Mouse (Mus musculus) erythroid progenitor cell, adult 5-6 weeks (primary cell): ENCODE results near the gene Lctl. TPM values are rescaled to one million over a fixed set of nuclear protein-coding genes. Genes with fewer than 3 reads are reported as not detected.
"Not testable (repeated sequence)": the region's sequence is repeated elsewhere in the genome, so short reads cannot be mapped to it uniquely, and the experiment has no call there.

Experiments used
- ATAC-seq: replicated peaks from 2 replicates; pipeline ENCODE4 v1.8.0; 2016; ENCODE audit warnings: moderate number of reproducible peaks, mild to moderate bottlenecking, moderate TSS enrichment, inconsistent platforms; ENCODE audit not compliant: poor library complexity, low FRiP score, severe bottlenecking
- total RNA-seq, 2 experiments: library from RNA; stranded (forward) in 1 of 2; stranded (reverse) in 1 of 2; fragments of 150-400 nt in 1 of 2; fragments of 186-747, 209-891 nt in 1 of 2; gene quantifications; 2 replicates each; pipeline versions ENCODE4 v1.2.3 to v1.2.4; 2015 to 2017; ENCODE audit warnings: low replicate concordance in 2 of 2

Gene Lctl
- total RNA-seq, 2 experiments from 2014 or later, result not detected

DNA sequence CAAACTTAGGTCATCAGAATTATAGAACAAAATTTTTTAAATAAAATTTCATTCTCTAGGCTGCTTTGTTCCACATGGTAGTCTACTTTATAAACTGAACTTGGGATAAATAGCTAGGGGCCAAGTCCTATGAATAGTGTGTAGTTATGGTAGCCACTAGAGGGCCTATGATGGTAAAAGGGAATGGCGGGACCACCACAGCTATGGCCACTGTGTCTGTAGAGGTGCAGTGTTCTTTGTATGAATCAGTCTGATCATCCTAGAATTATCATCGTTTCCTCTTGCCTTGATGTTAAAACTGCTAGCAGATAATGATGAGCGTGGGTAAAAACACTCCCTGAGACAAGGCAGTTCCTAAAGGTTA is 61.6 kb downstream of the Lctl start:
- ATAC-seq, result no peak

- ATAC-seq, result peak; percentile 95
These were observed 62.2 kb downstream of the Lctl start, which contains the start of gene Snapc5 for GRCm38 (mm10) chr9:64178974-64179646. Snapc5 (plus strand) TSS chr9:64179274.

GRCm38 (mm10) chr9:64183295-64183694 is 66.3 kb downstream of the Lctl start:
- not testable (repeated sequence) for ATAC-seq

DNA sequence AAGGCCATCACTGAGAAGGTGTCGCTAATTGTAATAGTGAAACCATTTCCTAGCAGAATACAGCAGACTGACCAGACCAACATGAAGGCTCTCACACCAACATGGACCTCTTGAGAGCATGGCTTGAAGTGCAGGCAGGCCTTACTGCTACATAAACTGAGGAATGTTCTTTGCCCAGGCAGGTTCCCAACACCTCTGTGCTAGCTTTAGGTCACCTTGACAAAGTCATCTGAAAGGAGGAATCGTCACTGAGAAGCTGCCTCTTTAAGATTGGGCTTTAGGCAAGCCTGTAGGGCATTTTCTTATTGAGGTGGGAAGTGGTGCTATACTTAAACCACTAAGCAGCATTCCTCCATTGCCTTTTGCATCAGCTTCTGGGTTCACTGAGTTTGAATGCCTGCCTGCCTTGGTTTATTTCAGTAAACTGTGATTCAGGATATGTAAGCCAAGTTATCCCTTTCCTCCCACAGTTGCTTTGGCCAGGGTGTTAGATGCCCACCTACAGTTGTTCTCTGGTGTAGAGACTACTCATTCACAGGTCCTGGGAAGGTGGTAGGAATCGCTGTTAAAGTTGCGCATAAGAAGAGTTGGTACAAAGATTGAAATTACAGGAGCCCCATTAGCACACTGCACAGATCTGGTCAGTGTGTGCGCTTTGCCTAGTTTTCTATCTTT is 67.4 kb downstream of the Lctl start:
- ATAC-seq, result no peak

Other genes starting within 250 kb of the Lctl start
- not detected in 2 replicates for gene Smad6, start 95.1 kb upstream of the Lctl start, total RNA-seq (2015; ENCODE audit: low replicate concordance)
- gene Smad6, start 95.1 kb upstream of the Lctl start, total RNA-seq (2017; ENCODE audit: low replicate concordance), result 0.39 TPM in 1 of 2 replicates, not detected in the other
- gene Zwilch, start 56.0 kb downstream of the Lctl start, total RNA-seq (2015; ENCODE audit: low replicate concordance), result 90.5 and 94.3 TPM in 2 replicates
- 234 and 281 TPM in 2 replicates for gene Zwilch, start 56.0 kb downstream of the Lctl start, total RNA-seq (2017; ENCODE audit: low replicate concordance)
- 955 and 1,003 TPM in 2 replicates for gene Rpl4, start 56.2 kb downstream of the Lctl start, total RNA-seq (2015; ENCODE audit: low replicate concordance)
- 556 and 679 TPM in 2 replicates for gene Rpl4, start 56.2 kb downstream of the Lctl start, total RNA-seq (2017; ENCODE audit: low replicate concordance)
- 7.9 and 20.5 TPM in 2 replicates for gene Snapc5, start 62.1 kb downstream of the Lctl start, total RNA-seq (2015; ENCODE audit: low replicate concordance)
- gene Snapc5, start 62.1 kb downstream of the Lctl start, total RNA-seq (2017; ENCODE audit: low replicate concordance), result 10.8 and 15.1 TPM in 2 replicates
- gene Uchl4, start 118.1 kb downstream of the Lctl start, total RNA-seq (2015; ENCODE audit: low replicate concordance), result not detected in 2 replicates
- 0.15 TPM in 1 of 2 replicates, not detected in the other for gene Uchl4, start 118.1 kb downstream of the Lctl start, total RNA-seq (2017; ENCODE audit: low replicate concordance)
- 10.1 and 23.1 TPM in 2 replicates for gene Map2k1, start 136.5 kb downstream of the Lctl start, total RNA-seq (2015; ENCODE audit: low replicate concordance)
- 10.1 and 23.3 TPM in 2 replicates for gene Map2k1, start 136.5 kb downstream of the Lctl start, total RNA-seq (2017; ENCODE audit: low replicate concordance)
- 185 and 187 TPM in 2 replicates for gene Tipin, start 164.4 kb downstream of the Lctl start, total RNA-seq (2015; ENCODE audit: low replicate concordance)
- gene Tipin, start 164.4 kb downstream of the Lctl start, total RNA-seq (2017; ENCODE audit: low replicate concordance), result 132 and 168 TPM in 2 replicates
- gene Dis3l, start 224.1 kb downstream of the Lctl start, total RNA-seq (2015; ENCODE audit: low replicate concordance), result 6.3 and 9.7 TPM in 2 replicates
- gene Dis3l, start 224.1 kb downstream of the Lctl start, total RNA-seq (2017; ENCODE audit: low replicate concordance), result 10.4 and 11.1 TPM in 2 replicates